Mouse (Mus musculus): ENCODE measurements around the gene Slc39a13. TPM values are rescaled to one million over a fixed set of nuclear protein-coding genes. Genes with fewer than 3 reads are reported as not detected.

Slc39a13 gene
- polyA plus RNA-seq, 2 experiments = 8.4 to 11.2 TPM

- H3K4me2 ChIP-seq (ENCODE audit: low read depth) = no peak overlapping the region
- no peaks in the 10 kb centered on the region for H3K36me3 ChIP-seq (replicated peaks; ENCODE audit: control insufficient read depth, insufficient read depth, low read depth)
- DNase-seq (ENCODE audit: low read depth in 3 of 3, low spot score in 3 of 3) = no peak
- H3K4me3 ChIP-seq (ENCODE audit: insufficient read depth in 1 of 2, low read depth in 2 of 2, low read length in 2 of 2) = no peak overlapping the region
- H3K9me3 ChIP-seq (ENCODE audit: control insufficient read depth, low read length) = no peaks in the 10 kb centered on the region
- WGBS (ENCODE audit: insufficient replicate concordance) = 64% methylated on average over 6 of the region's 6 CpGs
- no peak overlapping the region for H3K27ac ChIP-seq
- H3K4me1 ChIP-seq (replicated peaks; ENCODE audit: control insufficient read depth in 2 of 2, insufficient read depth in 2 of 2, low read length in 1 of 2) = peaks cover 0 to 7% of the 10 kb centered on the region in 2 experiments; a peak in 2 of 4 replicates
- no peaks in the 10 kb centered on the region for H3K27me3 ChIP-seq (ENCODE audit: control insufficient read depth, insufficient read depth, low read length)
- H3K9ac ChIP-seq (replicated peaks) = no peak overlapping the region
- ATAC-seq (ENCODE audit: insufficient read depth) = no peak
- TF ChIP-seq EP300 (IDR thresholded peaks at IDR 0.05; ENCODE audit: low read depth) (no peak), CTCF (IDR thresholded peaks at IDR 0.05; ENCODE audit: low read depth) (no peak)
These were observed 20.6 kb upstream of the Slc39a13 start for GRCm38 (mm10) chr2:91090827-91091226.

- 70% methylated on average over 6 of the region's 6 CpGs for WGBS (ENCODE audit: insufficient replicate concordance)
- Histone ChIP-seq H3K36me3 (replicated peaks; ENCODE audit: control insufficient read depth, insufficient read depth, low read depth) (no peaks in the 10 kb centered on the region), H3K27me3 (ENCODE audit: control insufficient read depth, insufficient read depth, low read length) (no peaks in the 10 kb centered on the region), H3K4me3 (ENCODE audit: insufficient read depth in 1 of 2, low read depth in 2 of 2, low read length in 2 of 2) (no peak overlapping the region), H3K9ac (replicated peaks) (no peak overlapping the region), H3K4me2 (ENCODE audit: low read depth) (no peak overlapping the region), H3K4me1 (replicated peaks; ENCODE audit: control insufficient read depth in 2 of 2, insufficient read depth in 2 of 2, low read length in 1 of 2) (peaks cover 0 to 6% of the 10 kb centered on the region in 2 experiments; a peak in 2 of 4 replicates), H3K27ac (no peak overlapping the region), H3K9me3 (ENCODE audit: control insufficient read depth, low read length) (no peaks in the 10 kb centered on the region)
- TF ChIP-seq EP300 (IDR thresholded peaks at IDR 0.05; ENCODE audit: low read depth) (no peak), CTCF (IDR thresholded peaks at IDR 0.05; ENCODE audit: low read depth) (no peak)
- DNase-seq (ENCODE audit: low read depth in 3 of 3, low spot score in 3 of 3) (no peak), ATAC-seq (ENCODE audit: insufficient read depth) (no peak)
These were observed 20.0 kb upstream of the Slc39a13 start for GRCm38 (mm10) chr2:91090208-91090607.

GRCm38 (mm10) chr2:91088987-91089386 is 18.8 kb upstream of the Slc39a13 start:
- no peaks in the 10 kb centered on the region for H3K36me3 ChIP-seq (replicated peaks; ENCODE audit: control insufficient read depth, insufficient read depth, low read depth)
- no peak overlapping the region for H3K4me2 ChIP-seq (ENCODE audit: low read depth)
- peaks cover 0 to 6% of the 10 kb centered on the region in 2 experiments; a peak in 2 of 4 replicates for H3K4me1 ChIP-seq (replicated peaks; ENCODE audit: control insufficient read depth in 2 of 2, insufficient read depth in 2 of 2, low read length in 1 of 2)
- H3K9ac ChIP-seq (replicated peaks) = no peak overlapping the region
- no peak overlapping the region; the same call in 1 of the 2 replicates for H3K27ac ChIP-seq
- ATAC-seq (ENCODE audit: insufficient read depth) = no peak
- no peaks in the 10 kb centered on the region for H3K9me3 ChIP-seq (ENCODE audit: control insufficient read depth, low read length)
- no peak overlapping the region for H3K4me3 ChIP-seq (ENCODE audit: insufficient read depth in 1 of 2, low read depth in 2 of 2, low read length in 2 of 2)
- no peaks in the 10 kb centered on the region for H3K27me3 ChIP-seq (ENCODE audit: control insufficient read depth, insufficient read depth, low read length)
- WGBS (ENCODE audit: insufficient replicate concordance) = 31% methylated on average over 9 of the region's 9 CpGs
- no peak for DNase-seq (ENCODE audit: low read depth in 3 of 3, low spot score in 3 of 3)
- TF ChIP-seq CTCF (IDR thresholded peaks at IDR 0.05; ENCODE audit: low read depth) (no peak), EP300 (IDR thresholded peaks at IDR 0.05; ENCODE audit: low read depth) (no peak)

- no peak for TF ChIP-seq EP300 (IDR thresholded peaks at IDR 0.05; ENCODE audit: low read depth)
- no peak for TF ChIP-seq CTCF (IDR thresholded peaks at IDR 0.05; ENCODE audit: low read depth)
- no peak overlapping the region for H3K27ac ChIP-seq
- DNase-seq (ENCODE audit: low read depth in 3 of 3, low spot score in 3 of 3) (no peak), ATAC-seq (ENCODE audit: insufficient read depth) (no peak)
- H3K4me1 ChIP-seq (replicated peaks; ENCODE audit: control insufficient read depth in 2 of 2, insufficient read depth in 2 of 2, low read length in 1 of 2) = peaks cover 2 to 16% of the 10 kb centered on the region in 2 experiments; a peak in 2 of 4 replicates
- no peak overlapping the region for H3K9ac ChIP-seq (replicated peaks)
- no peaks in the 10 kb centered on the region for H3K9me3 ChIP-seq (ENCODE audit: control insufficient read depth, low read length)
- no peak overlapping the region for H3K4me3 ChIP-seq (ENCODE audit: insufficient read depth in 1 of 2, low read depth in 2 of 2, low read length in 2 of 2)
- H3K27me3 ChIP-seq (ENCODE audit: control insufficient read depth, insufficient read depth, low read length) = no peaks in the 10 kb centered on the region
- no peaks in the 10 kb centered on the region for H3K36me3 ChIP-seq (replicated peaks; ENCODE audit: control insufficient read depth, insufficient read depth, low read depth)
- H3K4me2 ChIP-seq (ENCODE audit: low read depth) = no peak overlapping the region
- WGBS (ENCODE audit: insufficient replicate concordance) = 55% methylated on average over 9 of the region's 9 CpGs
These were observed 17.2 kb upstream of the Slc39a13 start for GRCm38 (mm10) chr2:91087453-91087852.

- 62% methylated on average over 9 of the region's 9 CpGs for WGBS (ENCODE audit: insufficient replicate concordance)
These were observed 16.4 kb upstream of the Slc39a13 start for GRCm38 (mm10) chr2:91086392-91087237.

More at GRCm38 (mm10) chr2:91086392-91087237, 16.4 kb upstream of the Slc39a13 start:
- Histone ChIP-seq H3K4me3 (ENCODE audit: insufficient read depth in 1 of 2, low read depth in 2 of 2, low read length in 2 of 2) (no peak overlapping the region), H3K4me1 (replicated peaks; ENCODE audit: control insufficient read depth in 2 of 2, insufficient read depth in 2 of 2, low read length in 1 of 2) (peaks cover 2 to 17% of the 10 kb centered on the region in 2 experiments; a peak in 2 of 4 replicates), H3K4me2 (ENCODE audit: low read depth) (no peak overlapping the region), H3K27me3 (ENCODE audit: control insufficient read depth, insufficient read depth, low read length) (no peaks in the 10 kb centered on the region), H3K27ac (no peak overlapping the region), H3K9ac (replicated peaks) (no peak overlapping the region), H3K36me3 (replicated peaks; ENCODE audit: control insufficient read depth, insufficient read depth, low read depth) (no peaks in the 10 kb centered on the region), H3K9me3 (ENCODE audit: control insufficient read depth, low read length) (no peaks in the 10 kb centered on the region)
- DNase-seq (ENCODE audit: low read depth in 3 of 3, low spot score in 3 of 3) (no peak), ATAC-seq (ENCODE audit: insufficient read depth) (no peak)
- TF ChIP-seq EP300 (IDR thresholded peaks at IDR 0.05; ENCODE audit: low read depth) (no peak), CTCF (IDR thresholded peaks at IDR 0.05; ENCODE audit: low read depth) (no peak)
